Mouse (Mus musculus) heart, embryonic 10.5 days (tissue): ENCODE results near the gene Mboat2. TPM values are rescaled to one million over a fixed set of nuclear protein-coding genes. Genes with fewer than 3 reads are reported as not detected.

Experiments used
- DNase-seq: peaks from one replicate; pipeline ENCODE4 v3.0.0-alpha.2; 2017; ENCODE audit warnings: low spot score
- H3K27ac ChIP-seq: fragments of 300-500 bp; sonication (generic); 2 replicates; pipeline ENCODE4 v1.5.1; 2016; ENCODE audit warnings: mild to moderate bottlenecking
- H3K27me3 ChIP-seq: fragments of 300-500 bp; sonication (generic); 2 replicates; pipeline ENCODE4 v1.6.1; 2016; ENCODE audit warnings: mild to moderate bottlenecking; ENCODE audit not compliant: poor library complexity, insufficient read depth, severe bottlenecking
- H3K36me3 ChIP-seq: fragments of 300-500 bp; sonication (generic); 2 replicates; pipeline ENCODE4 v1.6.1; 2016; ENCODE audit warnings: mild to moderate bottlenecking, moderate library complexity
- H3K4me1 ChIP-seq: fragments of 300-500 bp; sonication (generic); 2 replicates; pipeline ENCODE4 v1.6.1; 2016; ENCODE audit warnings: mild to moderate bottlenecking
- H3K4me3 ChIP-seq: fragments of 300-500 bp; sonication (generic); 2 replicates; pipeline ENCODE4 v1.5.1; 2016; ENCODE audit warnings: mild to moderate bottlenecking, moderate library complexity
- H3K9me3 ChIP-seq: fragments of 300-500 bp; sonication (generic); 2 replicates; pipeline ENCODE4 v1.6.1; 2016; ENCODE audit warnings: mild to moderate bottlenecking, moderate library complexity
- WGBS: fragments of 180-500 bp; shearing (Covaris S2); methylation state at CpG from one replicate; pipeline ENCODE4 v1.1.7; 2016; 5-methylcytosine and 5-hydroxymethylcytosine counted together
- polyA plus RNA-seq: library from polyadenylated mRNA; unstranded; fragments of >200 nt; fragmentation: Nextera tagmentation; extraction: Ambion mirVana; gene quantifications from 2 replicates; pipeline ENCODE4 v1.2.1, GENCODE M21; 2016

Mboat2 gene
- polyA plus RNA-seq, 1 experiment from 2014 or later, result 37.0 TPM

DNA sequence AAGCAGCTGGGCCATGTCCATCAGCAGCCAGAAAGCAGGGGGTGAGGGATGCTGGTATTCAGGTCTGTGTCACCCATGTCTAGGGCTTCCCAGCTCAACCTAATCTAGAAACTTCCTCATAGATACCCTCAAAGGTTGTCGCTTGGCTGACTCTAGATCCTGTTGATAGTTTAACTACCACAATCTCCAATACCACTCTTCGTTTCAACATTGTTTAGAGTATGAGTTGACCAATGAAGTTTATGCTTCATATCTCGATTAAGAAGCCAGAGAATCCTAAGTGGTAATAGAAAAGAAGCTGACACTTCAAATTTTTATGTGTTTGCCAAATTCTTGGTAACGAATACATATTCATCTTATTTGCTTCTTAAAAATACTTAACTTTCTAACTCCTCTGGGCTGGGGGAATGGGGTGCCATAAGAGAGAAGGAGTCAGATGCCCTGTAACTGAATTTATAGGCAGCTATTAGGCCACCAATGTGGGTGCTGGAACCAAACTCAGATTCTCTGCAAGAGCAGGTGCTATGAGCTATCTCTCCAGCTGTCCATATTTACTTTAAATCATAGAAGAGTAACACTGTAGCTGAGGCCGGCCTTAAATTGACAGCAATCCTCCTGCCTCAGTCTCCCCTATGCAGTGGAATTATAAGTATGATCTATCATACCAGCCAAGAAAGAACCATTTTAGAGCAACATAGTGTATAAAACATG lies 141.0 kb downstream of the Mboat2 start:
- Histone ChIP-seq H3K27ac (no peak overlapping the region), H3K4me3 (no peak overlapping the region), H3K36me3 (peaks cover under 1% of the 10 kb centered on the region; the same call in 1 of the 2 replicates), H3K4me1 (peaks cover 32% of the 10 kb centered on the region), H3K27me3 (no peaks in the 10 kb centered on the region), H3K9me3 (no peaks in the 10 kb centered on the region)
- no peak for DNase-seq
- WGBS, result 81% methylated on average over 5 of the region's 5 CpGs

GRCm38 (mm10) chr12:24972371-24973350 lies 142.0 kb downstream of the Mboat2 start:
- Histone ChIP-seq H3K4me1 (peaks cover 34% of the 10 kb centered on the region), H3K9me3 (no peaks in the 10 kb centered on the region), H3K4me3 (no peak overlapping the region), H3K27me3 (no peaks in the 10 kb centered on the region), H3K36me3 (peaks cover 2% of the 10 kb centered on the region; the same call in 1 of the 2 replicates), H3K27ac (0 out of 2 replicates have a peak overlapping the region, but pooled peaks have one; percentile 53)
- peak; percentile 71 for DNase-seq
- WGBS, result 57% methylated on average over 8 of the region's 8 CpGs

- WGBS, result 34% methylated on average over 5 of the region's 5 CpGs
- Histone ChIP-seq H3K27ac (peak overlapping the region; percentile 53; the same call in 1 of the 2 replicates), H3K9me3 (no peaks in the 10 kb centered on the region), H3K4me1 (peaks cover 34% of the 10 kb centered on the region), H3K4me3 (no peak overlapping the region), H3K27me3 (no peaks in the 10 kb centered on the region), H3K36me3 (peaks cover 2% of the 10 kb centered on the region; the same call in 1 of the 2 replicates)
- DNase-seq, result no peak
Measured at GRCm38 (mm10) chr12:24973586-24973985, 142.9 kb downstream of the Mboat2 start.

- peak; percentile 98 for DNase-seq
- Histone ChIP-seq H3K27ac (peak within 1 kb of the TSS; percentile 89), H3K36me3 (peaks cover 2% of the 10 kb centered on the region; the same call in 1 of the 2 replicates), H3K4me1 (peaks cover 34% of the 10 kb centered on the region), H3K9me3 (no peaks in the 10 kb centered on the region), H3K4me3 (peak within 1 kb of the TSS; percentile 91), H3K27me3 (no peaks in the 10 kb centered on the region)
- 14% methylated on average over 29 of the region's 29 CpGs for WGBS
Measured at GRCm38 (mm10) chr12:24974446-24975114, 143.9 kb downstream of the Mboat2 start, which contains the start of gene Kidins220. Gene Kidins220 (plus strand): TSS chr12:24974925.

- peaks cover 34% of the 10 kb centered on the region for H3K4me1 ChIP-seq
- H3K4me3 ChIP-seq, result peak overlapping the region; percentile 91
- under 1% methylated on average over 26 of the region's 31 CpGs for WGBS
- H3K27me3 ChIP-seq, result no peaks in the 10 kb centered on the region
- H3K36me3 ChIP-seq, result peaks cover 2% of the 10 kb centered on the region; the same call in 1 of the 2 replicates
- peak overlapping the region; percentile 89 for H3K27ac ChIP-seq
- peak; percentile 83 for DNase-seq
- H3K9me3 ChIP-seq, result no peaks in the 10 kb centered on the region
Measured at GRCm38 (mm10) chr12:24975115-24975733, 144.5 kb downstream of the Mboat2 start.

DNA sequence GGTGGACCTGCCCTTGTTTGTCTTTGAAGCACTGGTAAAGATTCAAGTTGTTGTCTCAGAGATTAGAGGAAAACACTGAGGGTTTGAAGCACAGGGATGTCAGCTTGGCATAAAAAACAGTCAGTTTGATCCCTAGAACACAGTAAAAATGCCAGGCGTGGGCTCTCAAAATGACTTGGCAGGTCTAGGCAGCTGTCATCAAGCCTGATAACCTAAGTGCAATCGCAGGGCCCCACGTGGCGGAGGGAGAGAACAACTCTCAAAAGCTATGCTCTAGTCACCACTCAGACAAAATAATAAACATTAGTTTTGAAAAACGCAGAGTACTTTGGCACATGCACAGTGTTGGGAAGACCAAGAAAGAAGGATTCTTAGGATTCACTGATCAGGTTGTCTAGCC lies 154.5 kb downstream of the Mboat2 start:
- Histone ChIP-seq H3K27ac (no peak overlapping the region), H3K9me3 (no peaks in the 10 kb centered on the region), H3K36me3 (peaks cover 51% of the 10 kb centered on the region), H3K27me3 (no peaks in the 10 kb centered on the region), H3K4me3 (no peak overlapping the region), H3K4me1 (peaks cover 17% of the 10 kb centered on the region)
- WGBS, result 48% methylated on average over 5 of the region's 5 CpGs
- DNase-seq, result no peak

- H3K4me3 ChIP-seq, result no peak overlapping the region
- H3K36me3 ChIP-seq, result peaks cover 92% of the 10 kb centered on the region
- no peaks in the 10 kb centered on the region for H3K4me1 ChIP-seq
- H3K27ac ChIP-seq, result no peak overlapping the region
- H3K9me3 ChIP-seq, result no peaks in the 10 kb centered on the region
- H3K27me3 ChIP-seq, result no peaks in the 10 kb centered on the region
- WGBS, result 96% methylated on average over 4 of the region's 4 CpGs
- no peak for DNase-seq
Measured at GRCm38 (mm10) chr12:24995350-24995749, 164.7 kb downstream of the Mboat2 start.

GRCm38 (mm10) chr12:25005350-25005749 lies 174.7 kb downstream of the Mboat2 start:
- DNase-seq, result no peak
- Histone ChIP-seq H3K4me3 (no peak overlapping the region), H3K4me1 (0 out of 2 replicates have a peak, but pooled peaks cover 4% of the 10 kb centered on the region), H3K27me3 (no peaks in the 10 kb centered on the region), H3K9me3 (no peaks in the 10 kb centered on the region), H3K27ac (no peak overlapping the region), H3K36me3 (peaks cover 92% of the 10 kb centered on the region)
- 86% methylated on average over 6 of the region's 6 CpGs for WGBS

DNA sequence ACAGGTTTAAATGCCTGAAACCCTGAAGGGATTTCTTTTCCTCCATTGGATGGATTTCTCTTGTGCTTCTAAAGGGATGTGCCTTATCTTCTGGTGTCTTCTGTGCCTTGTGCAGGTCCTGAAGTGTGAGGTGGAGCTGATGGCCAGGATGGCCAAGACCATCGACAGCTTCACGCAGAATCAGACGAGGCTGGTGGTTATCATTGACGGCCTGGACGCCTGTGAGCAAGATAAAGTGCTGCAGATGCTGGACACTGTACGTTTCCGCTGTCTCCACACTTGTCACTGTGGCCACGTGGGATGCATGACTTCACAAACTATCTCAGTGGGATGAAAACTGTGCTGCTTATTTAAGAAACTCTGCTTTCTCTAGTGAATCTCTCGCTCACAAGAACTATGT lies 179.3 kb downstream of the Mboat2 start:
- Histone ChIP-seq H3K36me3 (peaks cover 91% of the 10 kb centered on the region), H3K4me3 (no peak overlapping the region), H3K27ac (no peak overlapping the region), H3K9me3 (no peaks in the 10 kb centered on the region), H3K4me1 (0 out of 2 replicates have a peak, but pooled peaks cover 4% of the 10 kb centered on the region), H3K27me3 (no peaks in the 10 kb centered on the region)
- peak; percentile 84 for DNase-seq
- WGBS, result 40% methylated on average over 9 of the region's 9 CpGs

GRCm38 (mm10) chr12:25010416-25010815 lies 179.7 kb downstream of the Mboat2 start:
- H3K27me3 ChIP-seq, result no peaks in the 10 kb centered on the region
- 0 out of 2 replicates have a peak, but pooled peaks cover 4% of the 10 kb centered on the region for H3K4me1 ChIP-seq
- no peak for DNase-seq
- H3K36me3 ChIP-seq, result peaks cover 91% of the 10 kb centered on the region
- no peak overlapping the region for H3K4me3 ChIP-seq
- WGBS, result 89% methylated on average over 1 of the region's 1 CpGs
- H3K27ac ChIP-seq, result no peak overlapping the region
- no peaks in the 10 kb centered on the region for H3K9me3 ChIP-seq

GRCm38 (mm10) chr12:25011733-25012367 lies 181.2 kb downstream of the Mboat2 start:
- 71% methylated on average over 15 of the region's 15 CpGs for WGBS
- Histone ChIP-seq H3K4me1 (0 out of 2 replicates have a peak, but pooled peaks cover 4% of the 10 kb centered on the region), H3K4me3 (no peak overlapping the region), H3K36me3 (peaks cover 90% of the 10 kb centered on the region), H3K27me3 (no peaks in the 10 kb centered on the region), H3K27ac (no peak overlapping the region), H3K9me3 (no peaks in the 10 kb centered on the region)
- DNase-seq, result no peak
